Mouse (Mus musculus) heart, adult 9 months (tissue): ENCODE results near the gene Ccdc93.

ENCODE experiments used
- DNase-seq, 2 experiments: peaks; one replicate each; pipeline ENCODE4 v3.0.0; 2022; ENCODE audit warnings: low spot score in 2 of 2

Gene Ccdc93

GRCm38 (mm10) chr1:121447216-121447615 lies 16.4 kb downstream of the Ccdc93 start:
- DNase-seq = no peak

GRCm38 (mm10) chr1:121448166-121448565 lies 17.3 kb downstream of the Ccdc93 start:
- DNase-seq = no peak

- no peak for DNase-seq
Measured at GRCm38 (mm10) chr1:121451009-121451408, 20.2 kb downstream of the Ccdc93 start.

GRCm38 (mm10) chr1:121452498-121452897 lies 21.6 kb downstream of the Ccdc93 start:
- no peak for DNase-seq

- DNase-seq = no peak
Measured at GRCm38 (mm10) chr1:121453053-121453452, 22.2 kb downstream of the Ccdc93 start.

- DNase-seq = no peak
Measured at GRCm38 (mm10) chr1:121454951-121455350, 24.1 kb downstream of the Ccdc93 start.

GRCm38 (mm10) chr1:121460077-121460476 lies 29.2 kb downstream of the Ccdc93 start:
- DNase-seq = no peak

- DNase-seq = no peak
Measured at GRCm38 (mm10) chr1:121461895-121462294, 31.0 kb downstream of the Ccdc93 start.

- no peak for DNase-seq
Measured at GRCm38 (mm10) chr1:121462643-121463042, 31.8 kb downstream of the Ccdc93 start.

GRCm38 (mm10) chr1:121463806-121464205 lies 33.0 kb downstream of the Ccdc93 start:
- DNase-seq = no peak

- no peak for DNase-seq
Measured at GRCm38 (mm10) chr1:121466276-121466675, 35.4 kb downstream of the Ccdc93 start.

- no peak for DNase-seq
Measured at GRCm38 (mm10) chr1:121468271-121468670, 37.4 kb downstream of the Ccdc93 start.

- no peak for DNase-seq
Measured at GRCm38 (mm10) chr1:121471503-121471902, 40.7 kb downstream of the Ccdc93 start.

GRCm38 (mm10) chr1:121477716-121478115 lies 46.9 kb downstream of the Ccdc93 start:
- no peak for DNase-seq

GRCm38 (mm10) chr1:121478284-121478980 lies 47.6 kb downstream of the Ccdc93 start:
- no peak for DNase-seq

- no peak for DNase-seq
Measured at GRCm38 (mm10) chr1:121479403-121479802, 48.6 kb downstream of the Ccdc93 start.

- DNase-seq = no peak
Measured at GRCm38 (mm10) chr1:121483091-121483490, 52.2 kb downstream of the Ccdc93 start.

GRCm38 (mm10) chr1:121486803-121487202 lies 56.0 kb downstream of the Ccdc93 start:
- DNase-seq = no peak

- DNase-seq = no peak
Measured at GRCm38 (mm10) chr1:121490241-121490640, 59.4 kb downstream of the Ccdc93 start.

GRCm38 (mm10) chr1:121497093-121497492 lies 66.2 kb downstream of the Ccdc93 start:
- no peak for DNase-seq

GRCm38 (mm10) chr1:121508729-121509128 lies 77.9 kb downstream of the Ccdc93 start:
- DNase-seq = no peak

- DNase-seq = no peak
Measured at GRCm38 (mm10) chr1:121510420-121511140, 79.7 kb downstream of the Ccdc93 start.

GRCm38 (mm10) chr1:121511186-121511585 lies 80.3 kb downstream of the Ccdc93 start:
- DNase-seq = no peak
